Mouse (Mus musculus): Measurements from ENCODE around the gene Nfic.

Nfic gene

GRCm38 (mm10) chr10:81430831-81431525 lies 24.5 kb downstream of the Nfic start:
- peak; percentile 50 to 55 for DNase-seq (ENCODE audit: low spot score in 2 of 2)

GRCm38 (mm10) chr10:81430141-81430830 lies 25.1 kb downstream of the Nfic start:
- DNase-seq (ENCODE audit: low spot score in 2 of 2), result peak; percentile 80 to 81

GRCm38 (mm10) chr10:81429605-81430061 lies 25.8 kb downstream of the Nfic start:
- DNase-seq (ENCODE audit: low spot score in 2 of 2), result peak; percentile 56 to 73

GRCm38 (mm10) chr10:81429092-81429491 lies 26.3 kb downstream of the Nfic start:
- DNase-seq (ENCODE audit: low spot score in 2 of 2), result no peak

- no peak for DNase-seq (ENCODE audit: low spot score in 2 of 2)
These were observed 26.9 kb downstream of the Nfic start for GRCm38 (mm10) chr10:81428507-81428870.

- DNase-seq (ENCODE audit: low spot score in 2 of 2), result no peak
These were observed 27.5 kb downstream of the Nfic start for GRCm38 (mm10) chr10:81427804-81428506.

GRCm38 (mm10) chr10:81427327-81427726 lies 28.1 kb downstream of the Nfic start:
- DNase-seq (ENCODE audit: low spot score in 2 of 2), result no peak

- DNase-seq (ENCODE audit: low spot score in 2 of 2), result no peak
These were observed 28.5 kb downstream of the Nfic start for GRCm38 (mm10) chr10:81426897-81427296.

- DNase-seq (ENCODE audit: low spot score in 2 of 2), result no peak
These were observed 29.3 kb downstream of the Nfic start for GRCm38 (mm10) chr10:81426081-81426671.

GRCm38 (mm10) chr10:81425236-81425850 lies 30.1 kb downstream of the Nfic start:
- no peak for DNase-seq (ENCODE audit: low spot score in 2 of 2)

- DNase-seq (ENCODE audit: low spot score in 2 of 2), result no peak
These were observed 31.0 kb downstream of the Nfic start for GRCm38 (mm10) chr10:81424246-81425051.

- DNase-seq (ENCODE audit: low spot score in 2 of 2), result no peak
These were observed 31.8 kb downstream of the Nfic start for GRCm38 (mm10) chr10:81423476-81424245.

GRCm38 (mm10) chr10:81422661-81423217 lies 32.7 kb downstream of the Nfic start:
- no peak for DNase-seq (ENCODE audit: low spot score in 2 of 2)

GRCm38 (mm10) chr10:81422191-81422590 lies 33.2 kb downstream of the Nfic start:
- DNase-seq (ENCODE audit: low spot score in 2 of 2), result no peak

GRCm38 (mm10) chr10:81421797-81422100 lies 33.7 kb downstream of the Nfic start:
- DNase-seq (ENCODE audit: low spot score in 2 of 2), result no peak

- no peak for DNase-seq (ENCODE audit: low spot score in 2 of 2)
These were observed 34.2 kb downstream of the Nfic start for GRCm38 (mm10) chr10:81421041-81421796.

- no peak for DNase-seq (ENCODE audit: low spot score in 2 of 2)
These were observed 35.2 kb downstream of the Nfic start for GRCm38 (mm10) chr10:81420191-81420767.

GRCm38 (mm10) chr10:81419111-81419928 lies 36.1 kb downstream of the Nfic start:
- DNase-seq (ENCODE audit: low spot score in 2 of 2), result no peak
